Mouse (Mus musculus): ENCODE measurements at regions not wholly inside any gene's neighbourhood (a gene's known extent, or its start where the extent isn't known, plus 50 kb on each side); places are given as distances from the start of the nearest gene placed in this dataset.

DNA sequence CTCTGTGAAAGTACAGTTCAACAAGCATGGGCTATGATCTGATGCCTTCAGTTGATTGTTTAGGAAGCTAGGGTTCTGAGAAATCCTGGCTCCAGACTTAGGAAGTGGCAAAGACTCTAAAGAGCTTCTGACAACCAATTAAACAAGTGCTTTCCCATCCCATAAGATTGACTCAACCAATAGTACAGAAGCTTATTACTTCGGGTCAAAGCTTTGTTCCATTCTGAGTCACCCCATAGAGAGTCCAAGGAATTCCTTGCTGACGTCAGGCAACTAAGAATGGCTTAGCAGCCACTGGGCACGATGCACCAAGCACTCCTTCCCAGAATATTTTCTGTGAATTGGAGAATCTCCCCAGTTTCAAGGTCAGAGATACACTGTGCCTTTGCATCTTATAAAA is 59.0 kb upstream of the Ntm start:
- no peak for DNase-seq

DNA sequence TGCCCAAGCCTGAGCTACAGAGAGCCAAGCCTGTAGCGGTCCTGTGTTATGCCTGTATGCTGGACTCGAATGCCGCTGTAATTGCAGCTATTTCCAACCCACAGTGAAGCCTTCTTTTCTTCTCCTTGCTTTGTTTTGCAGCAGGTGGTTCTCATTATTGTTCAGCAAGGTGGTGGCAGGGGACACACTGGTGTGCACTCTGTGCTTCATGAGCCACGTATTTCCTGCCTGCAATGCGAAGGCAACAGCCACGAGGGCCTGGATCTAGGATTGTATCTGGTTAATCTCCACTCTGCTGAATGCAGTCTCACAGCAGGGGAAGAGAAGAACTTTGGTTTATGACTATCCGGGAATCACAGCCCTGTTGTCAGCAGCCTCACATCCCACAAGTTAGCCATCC is 62.3 kb upstream of the Ntm start:
- no peak for DNase-seq

DNA sequence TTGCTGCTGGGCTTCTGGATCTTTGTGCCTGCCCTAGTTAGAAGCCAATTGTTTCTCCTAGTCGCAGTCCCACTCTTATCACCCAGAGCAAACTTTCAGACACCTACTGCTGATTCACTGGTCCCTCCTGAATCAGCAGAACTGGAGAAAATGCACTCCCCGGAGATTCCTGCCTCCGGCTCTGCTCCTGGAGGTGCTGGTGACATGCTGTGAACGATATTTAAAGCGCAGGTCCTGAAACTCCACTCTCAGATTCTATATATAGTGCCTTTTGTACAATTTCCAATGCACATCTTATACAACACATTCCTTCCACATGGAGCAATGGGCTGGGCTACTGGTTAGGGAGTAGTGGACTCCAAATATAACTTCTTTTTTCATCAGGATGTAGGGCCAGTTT is 64.0 kb upstream of the Ntm start:
- DNase-seq: no peak

DNA sequence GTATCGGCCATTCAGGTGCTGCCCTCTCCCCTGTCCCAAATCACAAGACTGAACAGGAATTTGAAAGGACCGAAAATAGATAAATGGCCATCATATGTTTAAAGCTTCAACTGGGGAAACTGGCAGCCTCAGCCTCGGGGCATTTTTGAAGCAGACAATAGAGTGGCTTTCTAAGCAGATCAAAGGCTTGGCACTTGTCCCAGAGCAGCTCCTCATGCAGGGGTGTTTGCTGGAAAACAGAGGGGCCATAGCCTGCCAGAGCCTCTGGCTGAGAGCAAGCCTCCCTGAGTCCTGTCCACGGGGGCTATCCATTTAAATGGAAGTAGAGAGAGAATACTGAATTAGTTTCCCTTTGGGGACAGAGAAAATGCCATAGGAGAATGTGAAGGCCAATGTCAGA is 77.5 kb upstream of the Ntm start:
- no peak for DNase-seq

DNA sequence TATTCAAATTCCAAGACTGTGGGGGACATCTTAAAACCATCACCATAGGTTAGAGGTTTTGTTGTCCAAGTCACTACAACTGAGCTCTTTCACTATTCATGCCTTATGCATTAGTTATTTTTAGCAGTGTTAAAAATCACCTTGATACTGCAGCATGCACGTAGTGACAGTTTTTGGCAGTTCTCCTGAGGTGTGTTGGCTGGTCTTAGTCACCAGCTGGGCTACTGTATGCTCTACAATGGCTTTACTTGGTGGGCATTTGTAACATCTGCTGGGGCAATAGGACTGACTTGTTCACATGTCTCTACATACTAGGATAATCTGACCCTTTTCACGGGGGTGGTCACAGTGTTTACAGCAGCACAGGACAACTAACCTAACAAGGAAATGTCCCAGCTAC is 101.6 kb upstream of the Ntm start:
- DNase-seq: no peak

DNA sequence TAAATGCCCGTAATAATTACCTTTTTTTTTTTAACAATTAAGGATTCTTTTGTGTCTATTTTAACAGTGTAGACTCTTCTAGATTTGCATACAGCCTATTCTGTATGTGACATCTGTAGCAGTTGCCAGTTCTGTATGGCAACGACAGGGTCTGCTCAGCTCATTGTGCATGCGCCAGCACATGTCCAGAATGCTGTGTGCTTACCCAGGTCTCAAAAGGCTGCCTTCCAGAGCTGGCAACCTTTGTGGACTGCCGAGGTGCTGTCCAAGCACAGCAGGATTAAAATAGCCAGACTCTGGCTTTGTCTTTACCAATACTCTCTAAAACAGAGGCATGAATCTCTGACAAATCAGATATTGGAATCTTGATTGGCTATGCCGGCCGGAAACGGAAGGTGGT is 105.0 kb upstream of the Ntm start:
- no peak for DNase-seq

DNA sequence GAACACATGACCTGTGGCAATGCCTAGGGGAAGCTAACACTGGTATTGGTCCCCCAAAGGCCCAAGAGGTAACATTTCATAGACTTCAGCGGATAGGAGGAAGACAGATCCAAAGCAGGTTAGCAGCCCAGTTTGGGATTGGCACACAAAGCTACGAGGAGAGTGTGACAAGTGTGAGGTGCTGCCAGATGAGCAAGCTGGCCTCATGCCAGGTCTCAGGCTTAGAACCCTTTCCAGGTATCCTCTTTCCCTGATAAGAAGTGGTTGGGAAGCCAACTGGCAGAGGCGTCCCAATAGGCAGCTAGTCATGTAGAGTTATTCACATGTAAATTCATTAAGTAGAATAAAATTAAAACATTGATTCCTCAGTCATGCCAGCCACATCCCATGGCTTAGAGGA is 112.3 kb upstream of the Ntm start:
- no peak for DNase-seq

DNA sequence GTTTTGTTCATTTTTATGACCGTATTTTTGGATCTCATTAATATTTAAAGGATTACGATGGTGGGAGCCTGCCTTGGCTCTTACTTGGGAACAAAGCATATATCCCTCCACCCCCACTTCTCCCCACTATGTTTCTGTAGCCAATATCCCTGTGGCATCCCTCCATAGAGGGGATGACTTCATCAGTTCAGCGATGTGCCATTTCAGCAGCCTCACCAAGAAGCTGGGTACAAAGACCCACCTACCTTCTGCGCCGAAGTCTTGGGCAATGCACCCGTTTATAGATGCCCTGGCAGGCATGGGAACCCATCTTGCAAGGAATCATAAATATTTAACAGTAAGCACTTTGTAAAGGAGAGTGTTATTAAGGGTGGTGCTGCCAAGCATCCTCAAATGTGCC is 113.1 kb upstream of the Ntm start:
- DNase-seq: no peak

DNA sequence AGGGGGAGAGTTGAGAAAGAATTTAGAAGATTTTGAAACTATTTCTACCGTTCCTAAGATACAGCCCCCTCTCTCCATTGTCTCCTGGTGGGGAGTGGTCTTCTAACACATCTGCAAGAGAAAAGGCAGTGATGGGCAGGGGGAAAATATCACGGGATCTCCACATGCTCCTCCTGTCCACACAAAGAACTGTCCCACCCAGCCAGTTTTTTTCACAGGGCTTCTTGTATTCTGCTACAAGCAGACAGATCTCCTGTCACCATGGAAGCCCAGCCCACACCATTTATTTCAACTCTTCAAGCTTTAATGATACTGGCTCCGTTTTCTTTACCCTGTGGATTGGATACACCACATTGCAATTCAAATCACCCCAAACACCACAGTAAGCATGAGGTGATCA is 113.5 kb upstream of the Ntm start:
- DNase-seq: no peak

DNA sequence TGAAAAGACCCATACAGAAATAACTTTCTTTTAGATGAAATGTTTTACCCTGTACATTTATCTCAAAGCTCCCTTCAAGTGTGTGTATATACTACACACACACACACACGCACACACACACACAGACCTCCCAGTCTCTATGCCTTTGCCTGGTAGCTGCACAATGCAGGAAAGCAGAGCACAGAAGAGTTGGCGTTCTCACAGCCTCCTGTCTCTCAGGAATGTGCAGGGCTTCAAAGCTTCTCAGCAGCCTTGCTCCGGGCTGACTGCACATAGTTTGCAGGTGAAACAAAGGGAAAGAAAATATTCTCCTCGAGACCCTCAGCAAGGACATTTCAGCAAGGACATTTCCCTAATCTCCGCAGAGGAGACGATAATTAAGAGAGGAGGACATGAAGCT is 139.0 kb upstream of the Ntm start:
- DNase-seq: no peak

DNA sequence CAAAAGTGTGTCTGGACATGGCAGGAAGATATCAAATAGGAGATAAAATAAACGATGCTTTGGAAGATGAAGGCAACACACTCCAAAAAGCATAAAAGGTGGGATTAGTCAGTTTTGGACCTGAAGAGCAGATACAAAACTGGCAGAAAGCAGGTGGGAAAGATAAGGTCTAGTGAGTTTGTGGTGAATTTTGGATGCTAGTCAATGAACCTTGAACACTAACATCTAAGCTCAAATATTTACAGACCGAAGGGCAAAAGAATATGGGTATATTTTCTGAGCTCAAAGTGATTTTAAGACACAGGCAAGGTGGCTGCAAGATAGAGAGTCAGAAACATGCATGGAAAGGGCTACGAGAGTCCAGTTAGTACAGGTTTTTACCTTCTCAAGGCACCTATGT is 159.4 kb upstream of the Ntm start:
- DNase-seq: no peak

DNA sequence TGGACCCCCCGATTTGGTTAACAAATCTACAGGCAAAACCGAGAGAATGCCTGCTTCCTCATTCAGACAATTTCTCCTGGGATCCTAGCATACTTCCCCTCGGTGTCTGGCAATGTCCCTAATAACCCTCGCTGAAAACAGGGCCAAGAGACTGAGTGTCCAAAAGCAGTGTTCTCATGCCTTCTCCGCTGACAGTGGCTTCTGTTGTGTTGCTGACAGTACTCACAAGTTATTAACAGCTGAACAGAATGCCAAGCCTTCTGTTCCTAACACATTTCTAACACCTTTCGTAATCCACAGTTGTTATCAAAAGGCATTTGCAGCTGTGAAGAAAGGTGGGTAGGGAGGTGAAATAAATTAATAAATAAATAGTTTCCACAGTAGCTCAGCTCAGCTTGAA is 166.2 kb upstream of the Ntm start:
- DNase-seq: no peak

DNA sequence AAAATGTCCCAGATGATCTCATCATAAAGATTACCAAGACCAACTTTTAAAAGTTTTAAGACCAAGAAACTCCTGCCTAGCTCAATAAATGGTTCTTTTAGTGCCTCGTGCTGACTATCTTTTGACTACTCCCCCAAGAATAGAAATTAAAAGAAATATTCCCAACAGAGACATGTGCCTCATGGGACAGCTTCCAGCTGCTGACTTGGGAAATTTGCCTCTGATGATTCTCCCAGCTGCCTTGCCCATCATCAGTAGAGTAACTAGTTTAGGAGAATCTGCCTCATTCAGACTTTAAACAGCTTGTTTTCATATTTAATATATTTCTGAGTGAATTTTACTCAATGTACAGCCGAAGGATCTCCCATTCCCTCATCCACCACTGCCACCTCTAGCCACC is 168.7 kb upstream of the Ntm start:
- peak; percentile 25 to 61 for DNase-seq

DNA sequence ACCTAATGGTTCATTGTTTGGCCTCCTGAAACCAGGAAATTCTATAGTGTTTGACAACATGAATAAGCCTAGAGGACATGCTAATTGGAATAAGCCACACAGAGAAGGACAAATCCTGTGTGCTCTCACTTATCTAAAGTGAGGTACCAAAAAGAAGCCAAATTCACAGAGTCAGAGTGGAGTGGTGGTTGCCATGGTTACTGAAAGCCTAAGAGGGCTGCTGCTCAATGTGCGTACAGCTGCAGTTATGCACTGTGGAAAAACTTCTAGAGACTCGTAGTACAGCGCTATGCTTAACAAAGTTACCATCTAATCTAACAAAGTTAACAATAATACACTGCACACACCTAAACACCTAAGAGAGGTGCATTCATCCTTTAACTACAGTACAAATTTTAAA is 171.4 kb upstream of the Ntm start:
- DNase-seq: no peak

DNA sequence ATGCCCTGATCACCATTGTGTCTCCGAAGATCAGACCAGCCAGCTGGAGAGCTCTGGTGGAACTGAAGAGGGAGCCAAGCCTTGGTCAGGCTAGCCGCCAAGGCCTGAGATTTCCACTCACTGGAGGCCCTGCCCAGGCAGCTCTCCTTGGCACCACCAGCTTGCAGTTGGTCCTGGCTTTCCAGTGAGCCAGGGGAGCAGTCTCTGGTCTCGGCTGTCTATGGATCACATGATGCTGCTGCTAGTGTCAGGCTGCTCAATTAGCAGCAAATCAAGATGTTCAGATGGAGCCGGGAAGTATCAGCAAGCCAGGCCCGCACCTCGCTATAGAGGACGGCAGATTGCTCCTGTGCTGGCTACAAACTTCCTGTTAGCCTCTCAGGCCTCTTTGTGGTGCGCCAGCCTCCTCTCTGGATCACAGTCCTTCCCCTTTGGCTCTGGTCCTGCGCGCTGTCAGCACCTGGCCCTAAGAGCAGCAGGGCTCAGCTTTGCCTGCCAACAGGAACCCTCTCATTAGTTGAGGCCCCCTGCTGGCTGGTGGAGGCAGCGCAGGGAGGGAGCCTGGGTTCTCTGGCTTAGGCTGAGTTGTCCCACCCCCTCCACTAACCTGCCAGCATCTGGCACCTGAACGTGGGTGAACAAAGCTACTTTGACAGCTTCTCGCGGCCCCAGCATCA is 174.8 kb upstream of the Ntm start:
- DNase-seq: peak; percentile 86 to 89

DNA sequence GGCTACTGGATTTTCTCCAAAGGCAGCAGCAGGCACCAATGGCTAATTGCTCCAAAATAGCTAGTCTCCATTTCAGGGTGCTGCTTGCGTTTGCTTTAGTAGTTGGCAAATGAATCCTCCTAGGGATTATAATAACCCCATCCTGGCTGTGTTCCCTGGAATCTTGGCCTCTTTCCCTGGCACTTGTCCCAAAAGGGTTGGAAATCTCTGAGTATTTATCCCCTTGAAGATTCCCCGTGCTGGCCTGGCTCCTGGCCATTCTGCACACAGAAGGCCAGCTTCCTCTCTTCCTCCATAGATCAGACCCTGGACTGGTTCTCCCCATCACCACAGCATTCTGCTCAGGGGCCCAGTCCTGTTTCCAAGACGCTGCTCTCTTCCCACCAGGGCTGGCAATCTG is 177.2 kb upstream of the Ntm start:
- DNase-seq: peak; percentile 86

DNA sequence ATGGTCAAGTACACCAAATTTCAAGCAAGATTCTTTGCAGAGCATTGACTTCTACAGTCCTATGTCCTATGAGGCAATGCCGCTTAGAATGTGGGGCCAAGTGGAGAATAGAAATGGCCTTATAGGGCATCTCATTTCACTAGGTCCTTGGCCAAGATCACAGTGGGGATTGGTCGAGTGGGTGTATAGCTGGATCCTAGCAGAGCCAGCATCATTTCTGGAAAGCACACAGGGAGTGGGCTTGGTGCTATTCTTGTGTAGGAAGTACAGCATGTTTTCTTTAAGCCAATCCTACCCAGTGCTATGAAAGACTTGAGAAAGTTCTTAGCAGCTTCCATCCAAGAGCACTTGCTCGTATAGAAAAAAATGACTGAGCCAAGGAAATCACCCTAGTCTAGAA is 178.2 kb upstream of the Ntm start:
- no peak for DNase-seq

DNA sequence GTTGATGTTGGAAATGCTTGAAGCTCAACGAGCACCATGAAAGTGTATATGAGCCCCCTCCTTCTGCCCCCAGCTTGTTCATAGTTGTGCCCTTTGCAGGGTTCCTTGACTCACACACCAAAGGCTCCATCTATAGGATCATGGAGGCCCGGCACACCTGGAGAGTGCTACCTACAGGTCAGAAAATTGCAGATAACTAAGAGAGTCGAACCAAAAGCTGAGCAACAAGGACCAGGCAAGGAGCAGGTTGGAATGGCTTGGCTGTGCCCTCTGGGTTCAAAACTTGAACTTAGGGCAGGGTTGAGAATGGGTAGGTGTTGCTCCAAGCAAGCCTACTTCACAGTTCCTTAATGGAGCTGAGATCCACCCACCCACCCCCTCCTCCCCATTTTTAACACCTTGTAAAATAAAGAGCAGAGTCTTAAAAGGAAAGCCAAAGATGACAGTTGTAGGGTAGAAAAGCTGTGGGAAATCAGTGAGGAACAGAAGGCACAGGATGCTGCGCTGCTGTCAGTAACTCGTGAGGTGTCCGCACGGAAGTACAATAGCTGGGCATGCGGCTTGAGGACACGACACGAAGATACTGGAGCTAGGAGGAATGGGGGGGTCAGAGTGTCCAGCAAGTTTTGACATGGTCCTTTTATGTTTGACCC is 180.0 kb upstream of the Ntm start:
- DNase-seq: no peak

DNA sequence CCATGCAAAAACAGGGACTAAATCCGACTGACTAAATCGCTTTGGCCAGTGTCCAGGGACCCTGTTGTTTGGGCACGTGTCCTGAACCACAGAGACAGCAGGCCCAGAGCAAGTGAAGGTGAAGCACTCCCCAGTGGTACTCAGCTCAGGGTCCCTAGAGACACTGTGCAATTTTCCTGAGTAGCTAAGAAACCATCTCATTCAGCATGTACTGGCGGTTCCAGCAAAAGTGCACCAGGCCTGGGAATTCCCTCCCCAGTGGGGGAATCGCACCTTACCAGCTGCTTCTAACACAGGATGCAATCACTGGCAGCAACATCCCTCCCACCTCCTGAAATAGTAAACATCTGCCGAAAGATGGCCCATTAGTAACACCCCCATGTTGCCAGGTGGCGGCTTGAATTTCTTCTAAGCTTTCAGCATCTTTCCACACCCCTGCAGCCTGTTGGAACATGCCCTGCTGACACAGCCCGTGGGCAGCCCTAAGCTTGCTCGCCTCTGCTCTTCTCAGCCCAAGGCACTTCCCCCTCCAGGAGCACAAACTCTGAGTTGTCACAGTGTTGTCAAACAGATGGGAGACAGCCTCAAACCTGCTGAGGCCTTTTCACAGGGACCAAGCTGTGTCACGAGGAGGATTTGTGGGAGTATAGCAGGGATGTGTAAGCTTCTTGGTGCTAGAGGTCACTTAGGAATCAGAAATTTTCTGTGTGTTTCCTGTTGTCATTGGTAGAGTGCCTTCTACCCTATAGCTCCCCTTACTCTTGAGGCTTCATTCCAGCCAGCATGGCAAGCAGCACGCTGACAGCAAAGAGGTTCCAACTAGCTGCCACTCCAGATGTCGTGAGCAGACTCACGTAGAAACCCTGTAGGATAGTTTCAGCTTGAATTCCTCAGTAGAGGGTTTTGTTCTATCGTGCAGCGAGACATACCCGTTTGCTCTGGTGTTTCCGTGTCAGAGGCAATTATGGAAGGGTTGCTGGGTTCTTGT is 186.8 kb upstream of the Ntm start:
- no peak for DNase-seq

DNA sequence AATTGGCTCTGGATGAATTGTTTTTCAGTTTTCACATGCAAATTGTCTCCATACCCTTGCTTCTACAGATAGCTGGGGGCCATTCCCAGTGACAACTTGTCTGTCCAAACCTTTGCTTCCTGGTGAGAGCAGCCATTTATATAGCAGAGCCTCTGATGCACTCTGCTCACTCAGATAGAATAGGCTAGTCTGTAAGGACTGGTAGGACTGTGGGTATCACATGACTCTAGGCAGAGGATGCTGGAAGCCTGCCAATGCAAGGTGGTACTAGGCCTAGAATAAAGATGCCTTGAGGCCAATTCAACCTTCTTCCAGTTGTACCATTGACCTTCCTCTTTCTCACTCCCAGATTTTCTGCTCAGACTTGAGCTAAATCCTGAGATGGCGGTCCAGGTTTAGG is 188.2 kb upstream of the Ntm start:
- DNase-seq: no peak

DNA sequence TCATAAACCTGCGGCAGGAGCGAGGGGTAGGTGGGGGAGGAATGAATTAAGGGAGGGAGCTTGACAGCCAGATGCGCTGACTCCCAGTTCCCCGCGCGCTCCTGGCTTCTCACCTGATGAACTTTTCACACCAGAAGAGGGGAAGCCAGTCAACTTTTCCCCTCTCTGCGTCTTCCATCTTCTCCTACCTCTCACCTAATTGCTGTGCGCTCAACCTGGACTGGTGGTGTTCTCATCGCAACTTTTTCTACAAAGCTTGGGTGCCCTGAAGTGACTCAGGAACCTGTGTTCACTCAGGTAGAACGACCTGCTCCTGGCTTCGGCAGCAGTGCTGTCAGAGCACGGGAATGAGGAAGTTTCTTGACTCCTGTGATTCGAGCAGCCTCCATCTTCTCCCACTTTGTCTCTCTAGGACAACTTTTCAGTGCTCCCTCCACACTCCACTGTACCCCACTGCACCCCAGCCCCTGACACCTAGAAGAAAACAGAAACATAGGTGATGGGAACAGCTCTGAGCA is 203.4 kb upstream of the Ntm start:
- DNase-seq: no peak

DNA sequence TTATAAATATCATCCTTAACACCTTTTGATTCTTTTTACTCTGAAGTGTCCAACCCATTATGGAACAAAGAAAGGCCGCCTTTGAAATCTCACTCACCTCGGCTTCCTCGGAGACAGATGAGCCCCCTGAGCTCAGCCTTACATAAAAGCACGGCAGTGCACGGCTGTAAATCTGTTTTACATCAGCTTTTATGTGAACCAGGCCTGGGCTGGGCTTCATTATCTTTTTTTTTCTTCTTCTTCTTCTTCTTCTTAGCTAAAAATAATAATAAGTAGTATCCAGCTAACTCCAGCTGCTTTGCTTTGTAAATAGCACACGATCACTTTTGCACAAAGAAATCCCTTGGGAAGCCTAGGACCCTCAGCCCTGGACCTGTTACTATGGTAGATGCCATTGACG is 204.3 kb upstream of the Ntm start:
- no peak for DNase-seq

DNA sequence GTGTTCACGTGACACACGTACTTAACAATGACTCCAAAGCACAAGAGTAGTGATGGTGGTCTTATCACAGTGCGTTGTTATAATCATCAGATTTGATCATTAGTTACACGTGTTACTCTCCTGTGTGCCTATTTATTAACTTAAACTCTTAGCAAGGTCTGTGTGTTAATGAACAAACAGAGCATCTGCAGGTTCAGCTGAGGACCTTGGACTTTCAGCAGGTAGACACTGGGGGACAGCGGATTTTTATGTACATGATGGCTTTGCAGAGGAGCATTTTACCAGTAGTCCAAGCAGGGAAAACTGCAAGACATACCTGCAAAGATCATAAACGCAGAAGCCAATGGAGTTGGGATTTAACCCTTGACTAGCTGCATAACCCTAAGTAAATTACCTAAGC is 211.7 kb upstream of the Ntm start:
- no peak for DNase-seq

DNA sequence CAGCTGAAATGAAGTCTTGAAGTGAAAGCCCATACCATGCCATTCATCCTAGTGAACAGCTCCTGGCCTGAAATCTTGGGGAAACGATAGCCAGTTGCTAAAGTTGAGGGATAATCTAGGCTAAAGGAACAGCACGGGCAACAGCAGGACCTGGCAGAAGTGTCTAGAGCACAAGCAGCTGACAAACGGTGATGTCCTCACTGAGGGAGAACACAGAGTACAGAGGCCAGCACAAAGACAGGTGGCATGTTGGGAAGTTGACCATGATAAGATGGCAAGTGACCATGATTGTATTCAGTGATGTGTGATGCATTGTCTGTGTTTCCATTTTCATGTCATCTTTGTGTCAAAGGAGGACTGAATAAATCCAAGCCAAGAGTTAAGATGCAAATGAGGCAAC is 212.4 kb upstream of the Ntm start:
- no peak for DNase-seq

Measured in lung, postnatal 4 days (tissue).